Mouse (Mus musculus) thymus, adult 2 months (tissue): ENCODE measurements around the gene Irf2bpl.

Experiments
- CTCF ChIP-seq: fragments of 200-500 bp; IDR thresholded peaks from 2 replicates; pipeline ENCODE4 v1.5.1; 2012; ENCODE audit warnings: mild to moderate bottlenecking, control low read depth, low read length, moderate library complexity, borderline replicate concordance; ENCODE audit not compliant: control insufficient read depth, poor library complexity, insufficient read depth; ENCODE audit errors: extremely low read depth
- POLR2A ChIP-seq: fragments of 200-500 bp; IDR thresholded peaks from 2 replicates; pipeline ENCODE4 v1.6.1; 2012; ENCODE audit warnings: mild to moderate bottlenecking, low read length, control low read depth, moderate library complexity; ENCODE audit not compliant: control insufficient read depth, poor library complexity, insufficient read depth; ENCODE audit errors: extremely low read depth

DNA sequence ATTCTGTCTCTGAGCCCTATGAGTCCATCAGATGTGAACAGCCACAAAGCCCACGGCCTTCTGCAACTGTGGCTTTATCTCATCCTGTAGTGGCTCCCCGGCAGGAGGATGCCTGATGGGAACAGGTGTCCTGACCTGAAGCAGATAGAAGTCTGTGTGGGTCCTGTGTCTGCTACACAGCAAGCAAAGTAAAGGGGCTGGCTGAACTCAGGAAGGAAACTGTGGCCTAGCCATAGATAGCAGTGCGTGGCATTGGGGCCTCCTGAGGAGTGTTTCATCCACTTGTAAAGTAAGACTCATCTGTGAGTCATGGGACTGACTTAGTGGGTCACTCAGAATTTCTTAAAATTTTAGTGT, 50.2 kb downstream of the Irf2bpl start:
- TF ChIP-seq CTCF: no peak
- TF ChIP-seq POLR2A: no peak
